Mouse (Mus musculus): ENCODE results near the gene Ankrd52. TPM values are rescaled to one million over a fixed set of nuclear protein-coding genes. Genes with fewer than 3 reads are reported as not detected.

Gene Ankrd52
- total and polyA plus RNA-seq, 2 experiments from 2014 or later = 7.7 to 32.6 TPM

DNA sequence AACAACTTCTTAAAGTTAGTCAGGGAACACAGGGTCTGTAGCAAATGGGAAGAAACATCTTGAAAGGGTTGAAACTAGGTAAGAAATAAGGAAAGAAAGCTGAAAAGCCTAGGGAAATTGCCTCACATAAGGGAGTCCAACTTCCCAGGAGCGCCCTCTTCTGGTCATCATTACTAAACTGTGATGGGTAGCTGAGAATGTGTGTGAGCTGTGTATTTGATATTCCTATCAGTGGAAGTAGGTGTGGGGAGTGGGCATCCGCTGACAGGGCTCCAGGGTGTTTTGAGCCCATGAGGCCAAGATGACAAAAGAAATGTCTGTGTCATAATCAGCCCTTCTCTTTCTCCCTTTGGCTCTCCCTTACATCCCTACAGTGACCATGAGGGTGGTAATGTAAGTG, 18.1 kb upstream of the Ankrd52 start:
- 49% methylated on average over 2 of the region's 2 CpGs for WGBS
- DNase-seq (peak; percentile 70), ATAC-seq (0 out of 2 replicates have a peak, but pooled peaks have one; percentile 45)
- Histone ChIP-seq H3K4me1 (ENCODE audit: insufficient read depth) (no peaks in the 10 kb centered on the region), H3K4me3 (ENCODE audit: low read depth, low read length) (no peak overlapping the region), H3K27ac (ENCODE audit: low read depth, low read length) (no peak overlapping the region), H3K36me3 (ENCODE audit: insufficient read depth) (peaks cover 70% of the 10 kb centered on the region), H3K9me3 (ENCODE audit: low read length) (no peaks in the 10 kb centered on the region), H3K4me2 (ENCODE audit: low read depth) (no peak overlapping the region), H3K27me3 (ENCODE audit: insufficient read depth, low read length) (no peaks in the 10 kb centered on the region), H3K9ac (no peak overlapping the region)
- peak; percentile 68 for TF ChIP-seq CTCF (IDR thresholded peaks at IDR 0.05; ENCODE audit: low read depth)

DNA sequence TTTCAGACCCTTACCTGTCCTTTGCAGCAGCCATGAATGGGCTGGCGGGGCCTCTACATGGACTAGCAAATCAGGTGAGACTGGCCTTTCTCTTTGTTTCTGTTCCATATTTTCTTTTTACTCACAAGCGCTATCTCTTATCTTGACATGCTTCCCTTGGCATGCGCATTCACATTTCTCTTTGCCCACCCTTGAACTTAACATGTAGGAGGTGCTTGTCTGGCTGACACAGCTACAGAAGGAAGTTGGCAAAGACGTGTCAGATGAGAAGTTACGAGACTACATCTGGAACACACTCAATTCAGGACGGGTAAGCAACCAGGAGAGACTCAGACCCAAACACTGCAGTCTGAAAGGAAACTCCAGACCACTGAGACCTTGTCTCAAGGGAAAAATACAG, 17.7 kb upstream of the Ankrd52 start:
- H3K9me3 ChIP-seq (ENCODE audit: low read length) = no peaks in the 10 kb centered on the region
- 95% methylated on average over 6 of the region's 6 CpGs for WGBS
- DNase-seq (no peak), ATAC-seq (no peak)
- no peak overlapping the region for H3K27ac ChIP-seq (ENCODE audit: low read depth, low read length)
- no peak overlapping the region for H3K4me2 ChIP-seq (ENCODE audit: low read depth)
- H3K4me1 ChIP-seq (ENCODE audit: insufficient read depth) = no peaks in the 10 kb centered on the region
- no peaks in the 10 kb centered on the region for H3K27me3 ChIP-seq (ENCODE audit: insufficient read depth, low read length)
- no peak for TF ChIP-seq CTCF (IDR thresholded peaks at IDR 0.05; ENCODE audit: low read depth)
- H3K9ac ChIP-seq = no peak overlapping the region
- peaks cover 68% of the 10 kb centered on the region for H3K36me3 ChIP-seq (ENCODE audit: insufficient read depth)
- H3K4me3 ChIP-seq (ENCODE audit: low read depth, low read length) = no peak overlapping the region

- H3K4me1 ChIP-seq (ENCODE audit: insufficient read depth) = no peaks in the 10 kb centered on the region
- H3K9ac ChIP-seq = no peak overlapping the region
- no peaks in the 10 kb centered on the region for H3K9me3 ChIP-seq (ENCODE audit: low read length)
- TF ChIP-seq CTCF (IDR thresholded peaks at IDR 0.05; ENCODE audit: low read depth) = no peak
- ATAC-seq = no peak
- 93% methylated on average over 6 of the region's 6 CpGs for WGBS
- no peaks in the 10 kb centered on the region for H3K27me3 ChIP-seq (ENCODE audit: insufficient read depth, low read length)
- no peak overlapping the region for H3K27ac ChIP-seq (ENCODE audit: low read depth, low read length)
- H3K4me3 ChIP-seq (ENCODE audit: low read depth, low read length) = no peak overlapping the region
- DNase-seq = no peak
- peaks cover 65% of the 10 kb centered on the region for H3K36me3 ChIP-seq (ENCODE audit: insufficient read depth)
- H3K4me2 ChIP-seq (ENCODE audit: low read depth) = no peak overlapping the region
These were observed 15.1 kb upstream of the Ankrd52 start for GRCm38 (mm10) chr10:128361836-128362235.

GRCm38 (mm10) chr10:128362568-128362967, 14.3 kb upstream of the Ankrd52 start:
- 46% methylated on average over 3 of the region's 3 CpGs for WGBS
- Histone ChIP-seq H3K9ac (no peak overlapping the region), H3K27ac (ENCODE audit: low read depth, low read length) (no peak overlapping the region), H3K4me1 (ENCODE audit: insufficient read depth) (peaks cover 2% of the 10 kb centered on the region), H3K27me3 (ENCODE audit: insufficient read depth, low read length) (no peaks in the 10 kb centered on the region), H3K36me3 (ENCODE audit: insufficient read depth) (peaks cover 63% of the 10 kb centered on the region), H3K4me2 (ENCODE audit: low read depth) (no peak overlapping the region), H3K4me3 (ENCODE audit: low read depth, low read length) (no peak overlapping the region), H3K9me3 (ENCODE audit: low read length) (no peaks in the 10 kb centered on the region)
- TF ChIP-seq CTCF (IDR thresholded peaks at IDR 0.05; ENCODE audit: low read depth) = peak; percentile 67
- DNase-seq (peak; percentile 62), ATAC-seq (peak; percentile 56)

DNA sequence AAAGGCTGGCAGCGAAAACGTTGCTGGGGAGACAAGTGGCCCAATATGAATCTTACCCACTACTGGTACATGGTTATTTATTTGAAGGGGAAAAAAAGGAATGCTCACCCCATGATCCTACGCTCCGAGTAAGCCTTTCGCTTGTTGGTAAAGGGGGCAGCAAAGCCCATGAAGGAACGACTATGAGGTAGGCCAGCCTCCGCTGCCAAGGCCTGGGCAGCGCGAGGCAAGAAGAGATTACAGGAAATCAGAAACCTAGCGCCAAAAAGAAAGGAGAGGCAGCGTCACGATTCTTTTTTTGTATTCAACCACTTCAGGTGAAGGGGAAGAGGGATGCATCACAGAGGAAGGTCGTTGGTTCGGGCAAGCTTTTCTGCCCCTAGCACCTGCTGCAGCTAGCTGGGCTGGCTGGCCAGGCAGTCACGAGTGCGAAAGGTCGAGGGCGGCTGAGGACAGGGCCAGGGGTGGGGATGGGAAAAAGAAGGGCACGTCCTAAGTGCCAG, 9.0 kb upstream of the Ankrd52 start:
- H3K27me3 ChIP-seq (ENCODE audit: insufficient read depth, low read length) = no peaks in the 10 kb centered on the region
- H3K9me3 ChIP-seq (ENCODE audit: low read length) = no peaks in the 10 kb centered on the region
- no peak for TF ChIP-seq CTCF (IDR thresholded peaks at IDR 0.05; ENCODE audit: low read depth)
- ATAC-seq = no peak
- WGBS = 12% methylated on average over 19 of the region's 19 CpGs
- peaks cover 6% of the 10 kb centered on the region for H3K4me1 ChIP-seq (ENCODE audit: insufficient read depth)
- H3K4me2 ChIP-seq (ENCODE audit: low read depth) = peak overlapping the region; percentile 93
- peaks cover 14% of the 10 kb centered on the region for H3K36me3 ChIP-seq (ENCODE audit: insufficient read depth)
- peak overlapping the region; percentile 61 for H3K4me3 ChIP-seq (ENCODE audit: low read depth, low read length)
- DNase-seq = peak; percentile 34
- peak overlapping the region; percentile 98 for H3K27ac ChIP-seq (ENCODE audit: low read depth, low read length)
- H3K9ac ChIP-seq = peak overlapping the region; percentile 74

DNA sequence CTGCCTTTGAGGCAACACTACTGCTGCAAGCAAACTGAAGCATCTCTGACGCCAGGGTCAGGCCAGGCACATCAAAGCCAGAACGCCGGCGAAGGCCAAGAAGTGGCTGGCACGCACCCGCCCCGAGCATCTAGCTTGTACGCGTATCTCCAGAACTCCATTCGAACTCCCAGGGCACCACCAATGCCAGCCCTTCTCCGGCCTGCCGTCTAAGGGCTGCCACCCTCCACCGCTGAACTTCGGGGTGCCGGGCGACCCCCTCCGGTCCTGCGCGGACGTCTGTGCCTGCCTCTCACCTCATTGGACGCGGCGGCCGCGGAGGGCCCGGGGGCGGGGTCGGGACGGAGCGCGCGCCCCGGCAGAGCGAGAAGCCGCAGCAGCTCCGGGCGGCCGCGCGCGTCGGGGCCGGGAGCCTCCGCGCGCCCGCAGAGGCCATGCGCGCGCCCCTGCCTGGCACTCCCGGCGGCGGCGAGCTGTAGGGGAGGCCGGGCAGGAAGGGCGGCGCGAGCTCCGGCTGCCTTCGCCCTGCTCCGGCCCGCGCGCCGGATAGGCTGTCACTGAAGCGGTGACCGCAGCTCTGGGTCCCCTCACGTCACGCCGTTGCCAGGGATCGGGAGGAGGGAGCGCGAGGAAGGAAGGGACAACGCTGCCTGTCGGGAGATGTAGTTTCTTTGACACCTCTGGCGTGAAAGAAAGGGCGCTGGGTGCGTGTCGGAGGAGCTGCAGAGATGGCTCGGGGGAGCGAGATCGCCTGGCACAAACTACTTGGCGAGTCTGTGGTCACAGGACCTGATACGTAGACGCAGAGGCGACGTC, 8.3 kb upstream of the Ankrd52 start, which contains the start of gene Coq10a:
Gene Coq10a (minus strand): TSS at position 596 of the 816 bp plus-strand sequence.
- 2% methylated on average over 85 of the region's 87 CpGs for WGBS
- Histone ChIP-seq H3K27ac (ENCODE audit: low read depth, low read length) (peak within 1 kb of the TSS; percentile 98), H3K4me1 (ENCODE audit: insufficient read depth) (peaks cover 6% of the 10 kb centered on the region), H3K4me2 (ENCODE audit: low read depth) (peak within 1 kb of the TSS; percentile 93), H3K4me3 (ENCODE audit: low read depth, low read length) (peak within 1 kb of the TSS; percentile 61), H3K27me3 (ENCODE audit: insufficient read depth, low read length) (no peaks in the 10 kb centered on the region), H3K9ac (peak within 1 kb of the TSS; percentile 74), H3K36me3 (ENCODE audit: insufficient read depth) (peaks cover 7% of the 10 kb centered on the region), H3K9me3 (ENCODE audit: low read length) (no peaks in the 10 kb centered on the region)
- peak; percentile 95 for ATAC-seq
- TF ChIP-seq CTCF (IDR thresholded peaks at IDR 0.05; ENCODE audit: low read depth) = peak; percentile 1; the same call in 1 of the 2 replicates
- peak; percentile 94 for DNase-seq

- no peak for TF ChIP-seq CTCF (IDR thresholded peaks at IDR 0.05; ENCODE audit: low read depth)
- Histone ChIP-seq H3K9ac (peak overlapping the region; percentile 74), H3K4me1 (ENCODE audit: insufficient read depth) (peaks cover 6% of the 10 kb centered on the region), H3K9me3 (ENCODE audit: low read length) (no peaks in the 10 kb centered on the region), H3K27me3 (ENCODE audit: insufficient read depth, low read length) (no peaks in the 10 kb centered on the region), H3K36me3 (ENCODE audit: insufficient read depth) (peaks cover 5% of the 10 kb centered on the region), H3K27ac (ENCODE audit: low read depth, low read length) (peak overlapping the region; percentile 98), H3K4me2 (ENCODE audit: low read depth) (peak overlapping the region; percentile 93), H3K4me3 (ENCODE audit: low read depth, low read length) (peak overlapping the region; percentile 61)
- no peak; the same call in 1 of the 2 replicates for ATAC-seq
- no peak for DNase-seq
- WGBS = 2% methylated on average over 9 of the region's 9 CpGs
These were observed 7.7 kb upstream of the Ankrd52 start for GRCm38 (mm10) chr10:128369218-128369543.

All from forebrain, postnatal 0 days (tissue).